Mouse (Mus musculus): ENCODE data around the gene Ugt1a6a. TPM values are rescaled to one million over a fixed set of nuclear protein-coding genes. Genes with fewer than 3 reads are reported as not detected.

The Ugt1a6a gene
- polyA plus RNA-seq, 1 experiment from 2014 or later: 1.4 TPM

DNA sequence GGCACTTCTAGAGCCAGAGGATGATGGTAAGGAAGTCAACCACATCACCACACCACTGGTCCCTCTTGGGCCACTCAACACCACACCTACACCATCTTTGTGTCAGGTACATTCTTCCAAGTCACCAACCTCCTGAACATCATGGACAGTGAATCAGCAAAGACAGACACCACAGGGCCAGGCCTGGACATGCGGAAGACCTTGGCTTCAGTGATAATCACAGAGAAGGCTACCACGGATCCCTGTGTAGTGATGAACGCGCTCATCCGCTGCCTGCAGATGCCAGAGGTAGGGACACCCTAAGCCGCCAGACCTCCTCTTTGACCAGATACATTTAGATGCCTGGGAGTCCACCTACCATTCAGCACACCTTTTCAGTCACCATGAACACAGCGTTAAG is 93.5 kb downstream of the Ugt1a6a start:
- no peak for DNase-seq (ENCODE audit: low spot score)

DNA sequence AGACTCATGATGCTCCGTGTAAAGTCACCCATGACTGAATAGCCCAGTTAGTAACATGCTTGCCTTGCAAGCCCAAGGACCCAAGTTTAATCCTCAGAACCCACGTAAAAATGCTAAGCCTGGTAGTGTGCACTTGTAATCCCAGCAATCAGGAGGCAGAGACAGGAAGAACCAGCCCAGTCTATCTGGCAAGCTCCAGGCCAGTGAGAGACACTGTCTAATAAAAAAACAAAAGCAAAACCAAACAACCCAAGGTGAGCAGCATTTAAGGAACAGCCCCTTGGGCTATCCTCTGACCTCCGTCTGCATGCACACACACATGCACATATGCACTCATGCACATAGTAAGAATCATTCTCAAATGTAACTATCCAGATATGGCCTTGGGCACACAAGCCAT is 95.0 kb downstream of the Ugt1a6a start:
- DNase-seq (ENCODE audit: low spot score): no peak

DNA sequence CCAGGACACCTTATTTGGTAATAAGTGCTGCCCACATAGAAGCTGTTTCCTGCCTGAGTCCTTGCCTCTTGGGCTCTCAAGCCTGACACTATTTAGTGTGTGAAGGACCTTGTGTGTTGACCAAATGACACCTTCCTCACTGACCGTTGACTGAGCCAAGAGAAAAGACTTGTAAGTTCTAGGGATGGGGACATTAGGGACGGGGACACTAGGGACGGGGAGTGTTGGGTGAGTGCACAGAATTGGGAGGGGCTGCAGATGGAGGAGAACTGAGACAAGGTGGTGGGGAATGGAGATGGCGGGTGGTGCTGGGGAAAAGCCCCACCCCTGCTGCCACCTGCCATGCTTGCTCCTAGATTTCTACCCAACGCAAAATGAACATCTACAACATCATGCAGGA is 95.4 kb downstream of the Ugt1a6a start:
- DNase-seq (ENCODE audit: low spot score): no peak

GRCm38 (mm10) chr1:88230421-88230820 is 95.8 kb downstream of the Ugt1a6a start:
- DNase-seq (ENCODE audit: low spot score): no peak

- no peak for DNase-seq (ENCODE audit: low spot score)
Observed at GRCm38 (mm10) chr1:88230981-88231802, 96.6 kb downstream of the Ugt1a6a start.

DNA sequence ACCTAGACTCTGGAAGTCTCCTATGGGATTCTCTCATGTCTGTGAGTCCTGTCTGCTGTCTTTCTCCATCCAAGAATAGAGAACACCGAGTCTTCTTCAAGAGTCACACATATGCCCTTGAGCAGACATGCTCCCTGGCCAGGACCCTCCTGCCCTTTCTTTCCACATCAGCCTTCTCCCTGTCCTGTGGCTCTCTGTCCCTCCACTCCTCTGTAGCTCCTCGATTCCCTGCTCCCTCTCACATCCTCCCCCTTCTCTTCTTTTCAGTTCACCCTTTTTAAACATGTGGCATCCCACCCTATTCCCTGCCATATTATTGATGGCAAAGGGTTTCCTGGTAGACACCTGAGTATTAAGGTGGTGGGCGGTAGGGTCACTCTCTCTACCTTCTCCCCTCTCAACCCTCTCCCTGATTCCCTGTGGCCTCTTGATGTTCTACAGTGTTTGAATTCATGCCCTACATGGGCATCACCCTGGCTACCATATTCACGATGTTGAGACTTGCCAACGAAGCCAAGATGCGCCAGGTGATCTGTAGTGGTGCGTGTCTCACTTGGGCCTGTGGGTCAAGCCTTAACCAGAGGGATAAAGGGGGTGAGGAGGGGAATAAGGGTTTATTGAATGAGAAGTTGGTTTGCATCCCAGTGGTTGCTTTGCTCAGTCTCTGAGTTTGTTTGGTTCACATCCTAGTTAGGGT is 97.3 kb downstream of the Ugt1a6a start:
- no peak for DNase-seq (ENCODE audit: low spot score)

DNA sequence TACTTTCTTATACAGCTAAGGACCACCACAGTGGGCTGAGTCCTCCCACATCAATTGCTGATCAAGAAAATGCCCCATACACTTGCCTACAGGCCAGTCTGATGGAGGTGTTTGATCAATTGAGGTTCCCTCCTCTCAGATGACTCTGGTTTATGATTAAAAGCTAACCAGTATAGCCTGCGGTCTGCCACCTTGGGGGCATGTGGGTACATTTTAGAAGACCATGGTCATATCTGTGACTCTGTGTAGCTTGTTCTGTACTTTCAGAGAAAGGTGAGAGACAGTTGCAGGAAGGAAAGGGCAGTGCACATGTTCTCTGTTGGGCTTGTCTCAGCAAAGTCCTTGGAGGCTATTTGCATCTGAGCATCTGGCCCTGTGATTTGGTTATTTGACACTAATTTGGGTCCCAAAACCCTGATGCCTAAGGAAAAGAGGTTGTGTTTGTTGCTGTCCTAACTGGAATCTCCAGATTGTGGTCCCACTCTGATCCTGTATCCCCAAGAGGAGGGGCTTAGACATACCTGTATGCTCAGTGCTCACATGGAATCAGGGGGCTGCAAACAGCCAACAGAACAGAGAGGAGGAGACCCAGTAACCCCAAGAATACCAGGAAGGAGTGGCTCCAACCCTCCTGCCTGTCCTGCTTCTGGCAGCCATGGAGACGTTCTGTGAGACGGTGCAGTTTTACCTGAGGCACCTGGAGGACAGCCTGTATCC is 98.2 kb downstream of the Ugt1a6a start:
- no peak for DNase-seq (ENCODE audit: low spot score)

- DNase-seq (ENCODE audit: low spot score): no peak
Observed at GRCm38 (mm10) chr1:88233421-88234247, 99.0 kb downstream of the Ugt1a6a start.

DNA sequence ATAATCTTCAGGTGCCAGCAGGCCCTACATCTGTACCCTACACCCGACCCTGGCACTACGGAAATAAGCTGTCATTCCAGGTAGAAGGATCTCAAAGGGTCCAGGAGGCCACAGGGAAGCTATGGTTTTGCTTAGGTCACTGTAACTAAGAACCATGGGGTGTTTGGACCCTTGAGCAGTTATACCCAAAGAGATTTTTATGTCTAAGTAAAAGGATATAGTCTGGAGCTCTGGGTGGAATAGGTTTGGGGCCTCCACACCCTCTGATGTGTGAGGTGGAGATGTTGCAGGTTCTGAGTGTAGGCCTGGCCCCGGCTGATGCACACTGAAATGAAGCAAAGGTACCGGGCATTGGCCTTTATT is 99.6 kb downstream of the Ugt1a6a start:
- no peak for DNase-seq (ENCODE audit: low spot score)

DNA sequence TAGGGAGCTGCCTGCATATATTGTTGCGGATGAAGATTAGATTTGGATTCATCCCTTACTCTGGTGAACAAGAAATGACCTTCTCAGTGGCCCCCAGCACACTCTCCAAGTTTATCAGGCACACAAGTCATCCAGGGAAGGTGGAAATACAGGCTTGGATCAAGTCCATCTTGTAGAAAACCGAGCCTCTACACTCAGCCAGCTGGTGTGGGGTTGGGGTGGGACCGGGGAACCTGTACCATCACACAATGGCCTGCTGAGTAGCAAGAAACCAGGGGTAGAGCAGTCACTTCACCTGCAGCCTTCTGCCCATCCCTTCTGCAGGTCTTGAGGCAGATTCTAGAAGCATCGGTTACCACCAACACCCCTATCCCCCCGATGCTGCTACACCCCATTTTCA is 100.0 kb downstream of the Ugt1a6a start:
- no peak for DNase-seq (ENCODE audit: low spot score)

DNA sequence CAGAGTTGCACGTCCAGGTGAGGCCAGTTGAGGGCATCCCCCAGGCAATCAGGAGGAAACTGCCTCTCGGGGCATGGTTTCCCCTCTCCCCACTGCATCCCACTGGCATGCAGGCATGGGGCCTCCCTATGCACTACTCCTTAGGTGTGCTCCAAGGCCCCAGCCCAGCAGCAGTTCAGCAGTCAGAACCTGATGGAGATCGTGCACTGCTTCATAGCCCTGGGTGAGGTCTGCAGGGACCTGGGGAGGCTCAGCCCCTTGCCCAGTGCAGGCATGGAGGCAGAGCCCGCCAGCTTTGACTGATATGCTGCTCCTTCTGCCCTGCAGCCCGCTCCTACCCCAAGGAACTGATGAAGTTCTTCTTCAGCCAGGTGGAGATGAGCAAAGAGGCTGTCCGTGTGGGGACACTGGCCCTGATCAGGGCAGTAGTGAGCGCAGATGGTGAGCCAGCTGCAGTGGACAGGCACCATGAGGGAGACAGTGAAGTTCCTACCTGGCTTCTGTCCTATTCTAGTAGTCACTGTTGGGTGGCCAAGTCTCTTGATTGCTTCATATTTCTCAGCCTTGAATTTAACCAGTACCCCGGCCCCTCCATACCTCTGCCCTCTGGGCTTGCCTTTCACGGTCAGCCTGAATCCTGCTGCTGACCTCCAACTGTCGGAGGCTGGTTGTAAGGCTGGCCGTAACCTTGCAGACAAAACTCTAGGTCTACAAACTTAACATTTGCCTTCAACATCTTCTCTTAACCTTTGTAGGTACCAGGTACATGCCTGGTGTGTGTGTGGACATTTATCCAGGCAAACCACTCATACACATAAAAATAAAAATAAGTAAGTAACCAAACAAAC is 100.7 kb downstream of the Ugt1a6a start:
- DNase-seq (ENCODE audit: low spot score): no peak

GRCm38 (mm10) chr1:88235894-88236415 is 101.3 kb downstream of the Ugt1a6a start:
- DNase-seq (ENCODE audit: low spot score): no peak

GRCm38 (mm10) chr1:88237311-88237710 is 102.7 kb downstream of the Ugt1a6a start:
- no peak for DNase-seq (ENCODE audit: low spot score)

GRCm38 (mm10) chr1:88238771-88239170 is 104.2 kb downstream of the Ugt1a6a start:
- no peak for DNase-seq (ENCODE audit: low spot score)

GRCm38 (mm10) chr1:88240072-88240471 is 105.5 kb downstream of the Ugt1a6a start:
- DNase-seq (ENCODE audit: low spot score): no peak

DNA sequence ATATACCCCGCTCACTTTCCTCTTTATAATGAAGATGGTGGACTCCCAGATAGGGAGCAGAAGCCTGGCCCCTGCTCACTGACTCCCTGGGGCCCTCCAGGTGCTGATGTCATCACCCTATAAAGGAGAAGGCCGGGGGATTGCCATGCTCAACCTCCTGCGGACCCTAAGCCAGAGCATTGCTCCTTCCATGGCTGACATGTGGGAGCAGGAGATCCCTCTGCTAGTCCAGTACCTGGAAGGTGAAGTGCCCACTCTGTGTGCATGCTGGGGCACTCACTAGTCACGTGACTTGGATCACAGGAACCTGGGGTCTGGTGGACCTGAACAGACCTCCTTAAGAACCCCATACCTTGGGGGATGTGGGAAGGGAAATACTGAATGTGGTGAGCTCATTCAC is 106.0 kb downstream of the Ugt1a6a start:
- no peak for DNase-seq (ENCODE audit: low spot score)

- no peak for DNase-seq (ENCODE audit: low spot score)
Observed at GRCm38 (mm10) chr1:88243861-88244260, 109.3 kb downstream of the Ugt1a6a start.

DNA sequence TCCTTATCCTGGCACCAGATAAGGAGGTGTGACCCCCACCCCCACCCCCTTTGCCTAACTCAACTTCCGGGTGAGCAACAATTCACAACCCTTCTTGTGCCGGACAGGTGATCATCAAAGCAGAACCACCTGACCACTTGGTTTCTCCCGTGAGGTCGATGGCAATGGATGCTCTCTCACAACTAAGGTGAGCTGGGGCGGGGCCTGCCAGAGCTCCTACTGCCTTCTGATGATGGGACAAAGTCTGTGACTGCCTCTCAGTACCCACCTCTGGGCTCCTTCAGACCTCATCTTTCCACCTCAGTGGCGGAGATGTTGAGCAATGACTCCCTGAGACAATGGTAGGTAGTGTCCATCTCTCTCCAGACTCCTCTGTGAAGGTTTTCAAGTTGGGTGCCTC is 111.3 kb downstream of the Ugt1a6a start:
- no peak for DNase-seq (ENCODE audit: low spot score)

DNA sequence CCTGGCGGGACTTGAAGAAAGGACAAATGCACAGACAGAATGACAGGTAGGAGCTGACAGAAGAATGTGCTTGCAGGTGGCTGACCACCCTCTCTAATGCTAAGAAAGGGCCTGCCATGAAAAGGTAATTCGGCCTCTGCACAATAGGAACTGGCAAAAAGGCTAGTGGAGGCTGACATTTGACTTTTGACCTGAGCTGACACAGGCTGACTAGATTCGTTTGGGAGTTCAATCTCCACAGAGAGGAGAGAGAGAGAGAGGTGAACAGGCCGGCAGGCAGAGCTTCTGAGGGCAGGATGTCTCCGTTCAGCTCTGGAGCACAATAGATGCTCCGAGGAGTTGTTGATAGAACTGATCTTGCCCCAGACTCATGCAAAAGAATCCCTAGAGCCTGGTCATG is 111.8 kb downstream of the Ugt1a6a start:
- DNase-seq (ENCODE audit: low spot score): no peak

GRCm38 (mm10) chr1:88247660-88248059 is 113.1 kb downstream of the Ugt1a6a start:
- DNase-seq (ENCODE audit: low spot score): no peak
